Mouse (Mus musculus) G1E (cell line): ENCODE data around the gene Rab3il1. TPM values are rescaled to one million over a fixed set of nuclear protein-coding genes. Genes with fewer than 3 reads are reported as not detected.

Experiments
- ATAC-seq: 2 replicates; pipeline ENCODE4 v1.8.0; 2016; ENCODE audit warnings: mild to moderate bottlenecking; ENCODE audit not compliant: insufficient number of reproducible peaks, poor library complexity, low FRiP score, severe bottlenecking; ENCODE audit errors: extremely low read depth
- DNase-seq: peaks from one replicate; pipeline ENCODE4 v3.0.0; 2012; ENCODE audit warnings: low spot score
- H3K27me3 ChIP-seq: 2 replicates; pipeline ENCODE4 v1.6.1; 2012; ENCODE audit warnings: mild to moderate bottlenecking, low read length, inconsistent platforms; ENCODE audit not compliant: insufficient read depth
- H3K36me3 ChIP-seq: replicated peaks from 2 replicates; pipeline ENCODE3; 2012; ENCODE audit warnings: mild to moderate bottlenecking, inconsistent platforms
- H3K4me1 ChIP-seq: 2 replicates; pipeline ENCODE4 v1.6.1; 2012; ENCODE audit warnings: low read depth, low read length, inconsistent platforms, mixed read lengths; ENCODE audit not compliant: insufficient read depth
- H3K4me3 ChIP-seq: 2 replicates; pipeline ENCODE4 v1.5.1; 2012; ENCODE audit warnings: low read depth, mild to moderate bottlenecking, inconsistent platforms, low read length, moderate library complexity, mixed read lengths
- H3K9me3 ChIP-seq: replicated peaks from 2 replicates; pipeline ENCODE4 v1.6.1; 2012; ENCODE audit warnings: inconsistent platforms
- CTCF ChIP-seq: IDR thresholded peaks from 2 replicates; pipeline ENCODE4 v1.5.1; 2012; ENCODE audit warnings: low read depth, low read length, inconsistent platforms, mixed read lengths
- GATA1 ChIP-seq: IDR thresholded peaks from 2 replicates; pipeline ENCODE4 v1.6.1; 2012; ENCODE audit warnings: borderline replicate concordance, low read length, inconsistent platforms, mixed read lengths
- GATA2 ChIP-seq: IDR thresholded peaks from 2 replicates; pipeline ENCODE4 v1.6.1; 2012; ENCODE audit warnings: low read depth, low read length, inconsistent platforms, borderline replicate concordance
- POLR2AphosphoS5 ChIP-seq: IDR thresholded peaks from 2 replicates; pipeline ENCODE4 v1.6.1; 2012; ENCODE audit warnings: low read depth, low read length, inconsistent platforms; ENCODE audit not compliant: insufficient replicate concordance
- TAL1 ChIP-seq: conservative IDR thresholded peaks from 2 replicates; pipeline ENCODE4 v1.6.1; 2012; ENCODE audit warnings: low read depth, low read length, inconsistent platforms, mixed read lengths
- polyA plus RNA-seq: library from polyadenylated mRNA; stranded (reverse); fragments of >175 nt; gene quantifications from 2 replicates; pipeline ENCODE4 v1.2.3, GENCODE M21; 2012
- total RNA-seq, 2 experiments: library from RNA; stranded (forward) in 1 of 2; stranded (reverse) in 1 of 2; fragments of 200-1000 nt in 1 of 2; fragments of >200 nt in 1 of 2; fragmentation: Nextera tagmentation in 1 of 2; gene quantifications; 2 replicates each; pipeline ENCODE4 v1.2.3; 2014 to 2017

Rab3il1 gene
- total and polyA plus RNA-seq, 3 experiments = 2.7 to 25.4 (median 4.2) TPM

DNA sequence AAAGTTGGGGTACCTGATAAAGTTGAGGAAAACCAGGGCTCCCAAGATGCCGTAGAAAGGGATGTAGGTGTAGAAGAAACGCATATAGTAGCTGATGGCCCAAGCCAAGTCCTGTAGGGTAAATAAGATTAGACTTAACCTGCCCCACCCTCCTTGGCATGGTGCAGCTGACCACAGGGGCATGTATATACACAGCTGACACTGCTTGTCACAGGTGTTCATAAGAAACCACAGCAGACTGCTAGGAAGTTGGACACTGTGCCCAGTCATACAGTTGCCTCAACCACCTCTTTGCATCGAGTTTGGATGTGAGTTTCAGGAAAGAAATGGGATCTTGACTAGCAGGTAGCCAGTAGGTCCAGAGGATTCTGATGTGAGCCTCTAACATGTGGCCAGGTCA lies 65.0 kb downstream of the Rab3il1 start:
- H3K9me3 ChIP-seq = no peaks in the 10 kb centered on the region
- H3K36me3 ChIP-seq = peaks cover 100% of the 10 kb centered on the region
- DNase-seq (no peak), ATAC-seq (no peak)
- TF ChIP-seq CTCF (no peak), TAL1 (no peak), GATA1 (no peak), POLR2AphosphoS5 (no peak), GATA2 (no peak)
- H3K4me1 ChIP-seq = peaks cover 91% of the 10 kb centered on the region
- no peak overlapping the region; the same call in 1 of the 2 replicates for H3K4me3 ChIP-seq
- H3K27me3 ChIP-seq = no peaks in the 10 kb centered on the region

- TF ChIP-seq GATA2 (no peak), GATA1 (no peak), POLR2AphosphoS5 (no peak), CTCF (no peak), TAL1 (no peak)
- H3K27me3 ChIP-seq = no peaks in the 10 kb centered on the region
- DNase-seq (no peak), ATAC-seq (no peak)
- peaks cover 100% of the 10 kb centered on the region for H3K36me3 ChIP-seq
- H3K9me3 ChIP-seq = no peaks in the 10 kb centered on the region
- H3K4me3 ChIP-seq = no peak overlapping the region
- peaks cover 83% of the 10 kb centered on the region for H3K4me1 ChIP-seq
These were observed 66.2 kb downstream of the Rab3il1 start for GRCm38 (mm10) chr19:10067701-10068100.

GRCm38 (mm10) chr19:10070186-10070980 lies 68.9 kb downstream of the Rab3il1 start:
- peaks cover 100% of the 10 kb centered on the region for H3K36me3 ChIP-seq
- DNase-seq = no peak
- no peaks in the 10 kb centered on the region for H3K9me3 ChIP-seq
- no peak for ATAC-seq
- H3K4me1 ChIP-seq = peaks cover 68% of the 10 kb centered on the region
- H3K27me3 ChIP-seq = no peaks in the 10 kb centered on the region
- H3K4me3 ChIP-seq = no peak overlapping the region
- TF ChIP-seq GATA2 = no peak
- no peak for TF ChIP-seq GATA1
- TF ChIP-seq TAL1 = no peak
- no peak for TF ChIP-seq POLR2AphosphoS5
- no peak for TF ChIP-seq CTCF

DNA sequence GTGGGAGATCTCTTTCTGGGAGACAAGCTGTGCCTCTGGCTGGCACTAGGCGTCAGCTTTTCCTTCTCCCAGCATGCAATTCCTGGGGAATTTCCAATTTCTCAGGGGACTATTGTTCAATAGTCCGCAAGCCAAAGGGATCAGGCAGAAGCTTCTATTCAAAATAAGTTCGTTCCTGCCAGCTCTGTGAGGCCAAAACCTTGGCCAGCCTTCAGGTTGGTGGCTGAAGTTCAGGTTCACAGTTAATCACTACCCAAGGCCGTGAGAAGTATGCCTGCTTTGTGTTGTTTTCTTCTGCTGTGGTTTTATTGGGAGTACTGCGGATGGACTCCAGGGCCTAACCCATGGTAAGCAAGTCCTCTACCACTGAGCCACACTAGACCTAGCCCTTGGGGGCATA lies 69.7 kb downstream of the Rab3il1 start:
- ATAC-seq (no peak), DNase-seq (no peak)
- Histone ChIP-seq H3K27me3 (no peaks in the 10 kb centered on the region), H3K36me3 (peaks cover 100% of the 10 kb centered on the region), H3K4me3 (no peak overlapping the region), H3K9me3 (no peaks in the 10 kb centered on the region), H3K4me1 (peaks cover 60% of the 10 kb centered on the region)
- TF ChIP-seq TAL1 (no peak), CTCF (no peak), POLR2AphosphoS5 (no peak), GATA1 (no peak), GATA2 (no peak)

DNA sequence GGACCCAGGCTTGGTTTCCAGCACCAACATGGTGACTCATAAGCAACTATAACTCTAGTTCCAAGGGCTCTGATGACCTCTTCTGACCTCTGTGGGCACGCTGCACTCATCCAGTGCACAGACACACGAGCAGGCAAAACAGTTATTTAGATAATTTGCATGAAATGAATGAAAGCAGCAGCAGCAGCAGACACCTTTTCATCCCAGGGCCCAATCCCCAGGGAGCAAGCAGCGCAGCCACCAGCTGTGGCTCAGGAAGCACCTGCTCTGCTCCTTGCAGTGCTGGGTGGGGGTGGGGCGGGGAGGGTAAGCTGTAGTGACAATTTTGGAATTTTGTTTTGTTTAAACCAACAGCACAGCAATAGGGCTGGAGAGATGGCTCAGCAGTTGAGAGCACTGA lies 70.4 kb downstream of the Rab3il1 start:
- Histone ChIP-seq H3K27me3 (no peaks in the 10 kb centered on the region), H3K9me3 (no peaks in the 10 kb centered on the region), H3K4me3 (no peak overlapping the region), H3K36me3 (peaks cover 100% of the 10 kb centered on the region), H3K4me1 (peaks cover 52% of the 10 kb centered on the region)
- TF ChIP-seq GATA1 (no peak), TAL1 (no peak), POLR2AphosphoS5 (no peak), CTCF (no peak), GATA2 (no peak)
- no peak for DNase-seq
- ATAC-seq = no peak

- ATAC-seq (no peak), DNase-seq (no peak)
- H3K4me3 ChIP-seq = no peak overlapping the region
- H3K36me3 ChIP-seq = peaks cover 100% of the 10 kb centered on the region
- peaks cover 43% of the 10 kb centered on the region for H3K4me1 ChIP-seq
- H3K27me3 ChIP-seq = no peaks in the 10 kb centered on the region
- TF ChIP-seq CTCF = no peak
- no peak for TF ChIP-seq GATA2
- no peak for TF ChIP-seq GATA1
- no peak for TF ChIP-seq TAL1
- TF ChIP-seq POLR2AphosphoS5 = no peak
- H3K9me3 ChIP-seq = no peaks in the 10 kb centered on the region
These were observed 71.7 kb downstream of the Rab3il1 start for GRCm38 (mm10) chr19:10073145-10073544.

- H3K36me3 ChIP-seq = peaks cover 100% of the 10 kb centered on the region
- no peak overlapping the region for H3K4me3 ChIP-seq
- ATAC-seq = no peak
- no peak for DNase-seq
- TF ChIP-seq POLR2AphosphoS5 = no peak
- TF ChIP-seq GATA1 = no peak
- no peak for TF ChIP-seq TAL1
- no peak for TF ChIP-seq CTCF
- TF ChIP-seq GATA2 = no peak
- no peaks in the 10 kb centered on the region for H3K9me3 ChIP-seq
- H3K4me1 ChIP-seq = peaks cover 33% of the 10 kb centered on the region; the same call in 1 of the 2 replicates
- no peaks in the 10 kb centered on the region for H3K27me3 ChIP-seq
These were observed 76.9 kb downstream of the Rab3il1 start for GRCm38 (mm10) chr19:10078392-10078791.
